Mouse (Mus musculus): Measurements from ENCODE around the gene Mfsd12.

Gene Mfsd12

DNA sequence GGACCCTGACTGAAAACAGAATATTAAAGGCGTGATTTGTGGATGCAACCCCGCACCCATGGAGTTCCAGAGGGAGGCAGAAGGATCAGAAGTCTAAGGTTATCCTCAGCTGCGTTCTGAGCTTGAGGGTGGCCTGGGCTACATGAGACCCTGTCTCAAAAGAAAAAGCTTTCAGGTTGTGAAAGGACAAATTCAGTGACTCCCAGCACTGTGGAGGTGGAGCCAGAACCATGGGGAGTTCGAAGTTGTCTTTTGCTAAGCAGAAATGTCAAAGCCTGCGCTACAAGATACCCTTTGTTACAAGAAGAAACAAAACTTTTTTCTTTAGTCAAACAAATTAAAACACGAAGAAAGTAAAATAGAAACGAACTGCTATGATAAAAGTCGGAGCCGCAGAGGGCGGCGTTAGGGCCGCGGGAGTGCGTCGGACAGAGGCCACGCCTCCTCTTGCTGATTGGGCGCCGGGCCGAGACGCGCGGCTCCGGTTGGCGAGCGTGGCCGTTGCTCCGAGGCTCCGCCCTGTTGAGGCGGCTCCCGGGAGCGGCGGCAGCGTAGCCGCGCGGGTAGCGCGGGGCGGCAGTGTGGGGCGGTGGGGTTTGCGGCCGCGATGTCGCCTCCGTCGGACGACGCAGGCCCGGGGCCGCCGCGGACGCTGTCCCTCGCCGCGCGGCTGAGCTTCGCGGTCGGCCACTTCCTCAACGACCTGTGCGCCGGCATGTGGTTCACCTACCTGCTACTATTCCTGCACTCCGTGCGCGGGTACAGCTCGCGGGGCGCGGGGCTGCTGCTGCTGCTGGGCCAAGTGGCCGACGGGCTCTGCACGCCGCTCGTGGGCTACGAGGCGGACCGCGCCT lies at the start of gene Mfsd12:
Mfsd12 (plus strand) TSS at position 501 of the 854 bp plus-strand sequence.
- DNase-seq: peak; percentile 89 to 94

- no peak for DNase-seq
Observed at GRCm38 (mm10) chr10:81309571-81309970, 47.7 kb upstream of the Mfsd12 start.

DNA sequence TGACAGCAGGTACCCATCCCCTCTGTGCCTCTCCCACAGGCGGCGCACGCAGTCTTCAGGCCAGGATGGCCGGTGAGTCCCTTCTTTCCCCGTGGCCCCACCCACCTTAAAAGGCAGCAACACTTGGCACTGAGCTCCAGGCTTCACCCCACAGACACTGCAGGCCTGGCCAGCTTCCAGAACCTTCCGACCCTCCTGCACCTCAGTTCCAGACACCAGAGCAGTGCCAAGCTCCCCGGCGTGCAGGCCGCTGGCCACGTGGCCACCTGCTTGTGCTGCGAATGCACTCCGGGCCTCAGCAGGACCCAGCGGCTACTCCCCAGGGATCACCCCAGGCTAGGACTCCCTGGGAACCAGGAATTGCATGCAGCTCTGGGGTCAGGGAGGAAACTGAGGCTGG lies 43.7 kb upstream of the Mfsd12 start:
- DNase-seq: no peak

DNA sequence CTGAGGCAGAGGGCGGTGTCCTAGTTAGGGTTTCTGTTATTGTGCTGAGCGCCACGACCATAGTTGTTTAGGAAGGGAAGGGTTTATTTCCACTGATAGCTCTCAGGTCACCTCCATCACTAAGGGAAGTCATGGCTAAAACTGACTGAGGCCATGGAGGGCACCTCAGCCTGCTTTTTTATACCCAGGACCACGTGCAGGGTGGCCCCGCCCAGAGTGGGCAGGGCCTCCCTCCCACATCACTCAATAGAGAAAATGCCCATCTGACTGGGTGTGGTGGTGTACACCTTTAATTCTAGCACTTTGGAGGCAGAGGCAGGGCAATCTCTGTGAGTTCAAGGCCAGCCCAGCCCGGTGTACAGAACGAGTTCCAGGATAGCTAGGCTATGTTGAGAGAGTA lies 43.1 kb upstream of the Mfsd12 start:
- no peak for DNase-seq

GRCm38 (mm10) chr10:81315587-81315986 lies 41.7 kb upstream of the Mfsd12 start:
- DNase-seq: no peak

DNA sequence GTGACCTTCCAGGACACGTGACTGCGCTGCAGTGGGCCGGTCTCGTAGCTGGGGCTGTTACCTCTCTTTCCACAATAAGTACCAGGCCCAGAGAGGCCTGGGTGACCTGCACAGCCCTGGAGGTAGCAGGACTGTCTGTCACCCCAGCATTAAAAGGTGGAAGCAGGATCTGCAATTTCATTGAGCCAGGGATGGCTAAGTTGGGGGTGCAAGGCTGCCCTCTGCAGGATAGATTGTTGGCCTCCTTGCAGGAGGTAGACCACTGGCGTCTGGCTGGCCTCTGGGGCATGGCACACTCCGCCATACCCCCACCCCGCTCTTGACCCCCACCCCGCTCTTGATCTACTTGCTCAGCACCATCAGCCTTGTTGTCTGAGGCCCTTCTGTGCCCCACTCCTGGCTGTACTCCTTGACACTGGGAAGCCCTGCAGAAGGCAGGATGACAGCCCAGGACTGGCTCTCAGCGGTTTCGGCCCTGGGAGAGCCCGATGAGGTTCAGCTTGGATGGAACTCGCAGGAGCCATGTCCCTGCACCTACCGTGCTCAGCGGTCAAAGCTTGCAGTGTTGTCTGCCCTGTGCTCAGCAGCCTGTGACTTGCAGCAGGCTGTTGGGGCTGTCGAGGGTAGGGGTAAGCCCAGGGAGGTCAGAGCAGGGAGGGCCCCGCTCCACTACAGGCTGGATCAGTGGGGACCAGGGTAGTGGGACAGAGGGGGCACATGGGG lies 40.8 kb upstream of the Mfsd12 start:
- DNase-seq: peak; percentile 47 to 59

- DNase-seq: peak in 1 of 2 experiments; percentile 61
Observed at GRCm38 (mm10) chr10:81317273-81317672, 40.0 kb upstream of the Mfsd12 start.

DNA sequence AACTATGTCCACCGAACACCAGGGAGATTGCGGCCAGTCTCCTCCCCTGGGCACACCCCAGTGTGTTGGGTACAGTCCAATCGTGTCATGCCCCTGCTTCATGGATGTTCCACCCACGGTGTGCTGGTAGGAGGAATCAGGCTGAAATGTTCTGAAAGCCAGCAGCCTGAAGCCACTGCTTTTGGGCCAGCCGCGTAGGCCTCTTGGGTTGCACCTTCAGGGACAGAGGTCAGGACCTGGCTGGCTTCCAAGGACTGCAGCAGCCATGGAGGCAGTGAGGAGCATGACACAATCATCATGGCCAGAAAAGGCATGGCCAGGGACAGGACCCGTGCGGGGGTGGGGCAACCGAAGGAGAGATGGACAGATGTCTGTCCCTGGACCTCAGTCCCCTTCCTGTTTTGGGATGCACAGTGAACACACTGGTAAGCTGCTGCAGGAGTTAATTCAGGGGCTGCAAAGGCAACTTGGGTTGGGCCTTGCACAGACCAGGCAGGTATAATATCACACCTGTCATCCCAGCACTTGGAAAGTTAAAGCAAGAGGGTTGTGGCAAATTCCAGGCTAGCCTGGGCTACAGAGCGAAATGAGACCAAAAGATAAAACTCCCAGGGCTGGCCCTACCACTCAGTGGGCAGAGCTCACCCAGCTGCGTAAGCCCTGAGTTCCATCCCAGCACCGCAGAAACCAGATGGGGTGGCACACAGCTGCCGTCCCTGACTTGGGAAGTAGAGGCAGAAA lies 38.5 kb upstream of the Mfsd12 start:
- DNase-seq: peak in 1 of 2 experiments; percentile 60

DNA sequence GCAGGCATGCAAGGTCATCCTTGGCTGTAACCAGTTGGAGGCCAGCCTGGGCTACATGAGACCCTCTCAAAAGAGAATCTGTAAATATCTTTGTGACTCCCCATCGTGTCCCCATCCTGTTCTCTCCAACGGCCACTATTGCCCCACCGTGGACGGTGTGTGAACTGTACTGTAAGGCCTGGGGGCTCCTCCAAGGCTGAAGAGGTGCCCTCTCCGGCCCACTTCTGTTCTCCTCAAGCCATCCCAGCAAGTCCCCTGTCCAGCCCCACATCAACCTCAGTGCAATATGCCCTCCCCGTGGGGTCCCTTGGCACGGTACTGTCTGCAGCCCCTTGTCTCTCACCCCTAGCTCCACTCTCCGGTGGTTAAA lies 38.0 kb upstream of the Mfsd12 start:
- DNase-seq: peak in 1 of 2 experiments; percentile 65

- DNase-seq: peak; percentile 60 to 95
Observed at GRCm38 (mm10) chr10:81319741-81320549, 37.3 kb upstream of the Mfsd12 start.

DNA sequence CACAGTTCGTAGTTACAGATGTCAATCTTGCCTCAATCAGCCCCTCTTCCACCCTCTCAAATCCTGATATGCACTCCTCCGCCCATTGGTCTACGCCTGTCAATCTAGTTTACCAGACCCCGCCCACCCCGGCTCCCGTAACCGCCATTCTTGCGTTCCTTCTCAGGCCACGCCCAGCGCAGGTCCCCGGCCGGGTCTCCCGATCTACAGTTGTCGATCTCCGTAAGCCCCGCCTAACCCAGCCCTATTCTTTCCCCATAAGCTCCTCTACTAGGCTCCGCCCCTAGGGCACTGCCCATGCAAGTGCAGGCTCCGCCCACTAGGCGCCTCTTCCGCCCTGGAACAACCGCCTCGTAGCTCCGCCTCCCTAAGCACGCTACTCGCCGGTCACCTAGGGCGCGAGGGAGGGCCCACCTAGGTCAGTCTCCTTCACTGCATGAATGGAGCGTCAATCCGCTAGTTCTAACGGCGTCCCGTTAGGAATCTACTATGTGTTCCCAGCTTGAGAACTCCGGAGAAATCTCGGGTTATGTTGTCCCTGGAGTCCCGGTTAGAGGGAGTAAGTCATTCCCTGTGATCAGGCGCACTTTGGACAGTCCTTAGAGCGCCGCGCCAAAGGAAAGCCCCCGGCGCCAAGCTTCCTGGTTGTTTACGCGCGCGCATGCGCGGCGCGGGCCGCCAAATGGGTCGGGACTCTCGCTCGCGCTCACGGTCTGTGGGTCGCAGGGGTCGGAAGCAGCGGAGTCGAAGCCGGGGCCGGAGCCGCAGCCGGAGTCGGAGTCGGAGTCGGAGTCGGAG lies 36.5 kb upstream of the Mfsd12 start, which contains the start of gene Cactin:
Cactin (plus strand) TSS at position 554 of the 798 bp plus-strand sequence.
- DNase-seq: peak; percentile 99 to 100

- no peak for DNase-seq
Observed at GRCm38 (mm10) chr10:81321436-81321835, 35.9 kb upstream of the Mfsd12 start.

DNA sequence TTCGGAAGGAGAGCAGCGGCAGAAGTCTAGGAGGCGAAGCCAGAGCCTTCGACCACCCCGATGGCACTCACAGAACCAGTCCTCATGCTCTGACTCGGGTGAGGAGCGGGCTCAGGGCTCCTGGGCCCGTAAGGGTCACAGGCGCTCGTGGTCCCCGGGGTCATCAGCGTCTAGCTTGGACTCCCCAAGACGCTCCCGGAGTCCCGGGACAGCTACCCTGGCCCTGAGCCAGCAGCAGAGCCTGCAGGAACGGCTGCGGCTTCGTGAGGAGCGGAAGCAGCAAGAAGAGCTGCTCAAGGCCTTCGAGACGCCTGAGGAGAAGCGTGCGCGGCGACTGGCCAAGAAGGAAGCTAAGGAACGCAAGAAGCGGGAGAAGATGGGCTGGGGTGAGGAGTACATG lies 34.8 kb upstream of the Mfsd12 start:
- DNase-seq: peak in 1 of 2 experiments; percentile 43

GRCm38 (mm10) chr10:81323141-81323775 lies 34.0 kb upstream of the Mfsd12 start:
- no peak for DNase-seq

DNA sequence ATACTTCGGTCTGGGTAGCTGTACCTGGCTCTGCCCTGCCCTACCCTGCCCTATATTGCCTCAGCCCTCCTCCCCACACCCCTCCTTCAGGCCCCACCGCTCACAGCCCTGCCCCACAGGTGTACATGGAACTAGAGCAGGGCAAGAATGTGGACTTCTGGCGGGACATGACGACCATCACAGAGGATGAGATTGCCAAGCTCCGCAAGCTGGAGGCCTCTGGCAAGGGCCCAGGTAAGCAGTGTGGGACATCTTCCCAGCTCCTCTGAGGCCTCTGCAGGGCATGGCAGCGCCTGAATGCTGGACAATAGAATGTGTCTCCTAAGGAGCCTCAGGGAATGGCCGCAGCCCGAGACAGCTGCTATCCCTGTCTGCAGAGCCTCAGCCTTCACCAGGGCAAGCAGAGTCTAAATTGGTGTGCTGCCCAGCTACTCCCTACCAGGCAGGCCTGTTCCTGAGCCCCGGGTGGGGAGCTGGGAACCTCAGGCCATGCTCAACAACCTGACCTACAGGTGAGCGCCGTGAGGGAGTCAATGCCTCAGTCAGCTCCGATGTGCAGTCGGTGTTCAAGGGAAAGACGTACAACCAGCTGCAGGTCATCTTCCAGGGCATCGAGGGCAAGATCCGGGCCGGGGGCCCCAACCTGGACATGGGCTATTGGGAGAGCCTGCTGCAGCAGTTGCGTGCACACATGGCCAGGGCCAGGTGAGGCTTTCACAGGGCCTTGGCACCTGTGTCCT lies 33.3 kb upstream of the Mfsd12 start:
- peak in 1 of 2 experiments; percentile 16 for DNase-seq

- peak in 1 of 2 experiments; percentile 28 for DNase-seq
Observed at GRCm38 (mm10) chr10:81325176-81325575, 32.1 kb upstream of the Mfsd12 start.

GRCm38 (mm10) chr10:81325781-81326180 lies 31.5 kb upstream of the Mfsd12 start:
- peak in 1 of 2 experiments; percentile 34 for DNase-seq

DNA sequence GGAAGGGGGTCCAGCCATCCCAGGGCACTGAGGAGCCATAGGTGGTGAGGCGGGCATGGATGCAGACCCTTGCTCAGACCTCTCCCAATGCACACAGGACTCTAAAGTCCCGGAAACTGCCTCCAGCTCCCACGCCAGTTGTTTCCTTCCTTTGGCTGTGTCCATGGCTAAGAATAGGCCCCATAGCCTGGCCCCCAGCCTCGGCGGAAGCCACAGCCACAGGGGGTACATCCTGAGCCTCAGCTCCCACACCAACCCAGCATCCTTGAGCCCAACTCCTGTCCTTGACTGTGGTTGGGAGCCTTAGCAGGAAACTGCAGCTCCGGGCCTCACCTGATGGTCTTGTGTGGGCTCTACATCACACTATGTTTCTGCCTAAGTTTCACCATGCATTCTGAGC lies 30.4 kb upstream of the Mfsd12 start:
- DNase-seq: peak in 1 of 2 experiments; percentile 59

- DNase-seq: peak in 1 of 2 experiments; percentile 55
Observed at GRCm38 (mm10) chr10:81327959-81328358, 29.3 kb upstream of the Mfsd12 start.

DNA sequence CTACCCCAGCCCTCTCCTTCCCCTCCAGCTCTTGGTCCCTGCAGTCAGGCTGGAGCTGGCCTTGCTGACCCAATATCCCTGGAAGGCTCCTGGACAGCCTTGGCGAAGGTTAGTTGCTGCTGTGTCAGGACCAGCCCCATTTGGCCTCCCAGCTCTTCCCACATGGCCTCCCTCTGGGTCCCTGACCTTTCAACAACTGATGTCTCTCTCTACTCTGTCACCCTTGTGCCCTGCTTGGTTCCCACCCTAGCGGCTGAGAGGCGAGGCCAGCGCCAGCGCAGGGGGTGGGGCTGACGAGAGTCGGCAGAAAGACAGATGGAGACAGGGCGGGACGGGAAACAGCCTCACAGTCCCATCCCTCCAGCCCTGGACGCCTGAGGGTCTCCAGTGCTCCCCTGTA lies 28.9 kb upstream of the Mfsd12 start, which contains the start of gene Tbxa2r:
Tbxa2r (plus strand) TSS at position 346 of the 400 bp plus-strand sequence.
- peak; percentile 90 to 93 for DNase-seq

All from thymus, postnatal 36 days (tissue).